Mouse (Mus musculus) embryonic fibroblast, embryonic 13.5 days (primary cell): ENCODE measurements around the gene Gm20721. TPM values are rescaled to one million over a fixed set of nuclear protein-coding genes. Genes with fewer than 3 reads are reported as not detected.

ENCODE experiments used
- H3K27ac ChIP-seq: 2 replicates; pipeline ENCODE4 v1.5.1; 2012; ENCODE audit warnings: low read length, control low read depth, inconsistent platforms; ENCODE audit not compliant: insufficient read depth
- H3K4me1 ChIP-seq: 2 replicates; pipeline ENCODE4 v1.6.1; 2011; ENCODE audit warnings: low read length; ENCODE audit not compliant: control insufficient read depth, insufficient read depth
- H3K4me3 ChIP-seq: 2 replicates; pipeline ENCODE4 v1.5.1; 2011; ENCODE audit warnings: mild to moderate bottlenecking, control low read depth, low read length; ENCODE audit not compliant: insufficient read depth
- CTCF ChIP-seq: IDR thresholded peaks from 2 replicates; pipeline ENCODE4 v1.5.1; 2011; ENCODE audit warnings: mild to moderate bottlenecking, control low read depth, low read length, moderate library complexity, borderline replicate concordance; ENCODE audit not compliant: insufficient read depth
- POLR2A ChIP-seq: IDR thresholded peaks from 2 replicates; pipeline ENCODE4 v1.6.1; 2011; ENCODE audit warnings: low read depth, mild to moderate bottlenecking, control low read depth, low read length, moderate library complexity
- polyA plus RNA-seq: library from polyadenylated mRNA; stranded (reverse); fragments of >200 nt; gene quantifications from 2 replicates; pipeline ENCODE4 v1.2.4, GENCODE M21; 2011; ENCODE audit warnings: low read depth; ENCODE audit not compliant: missing spikeins, insufficient read length

Gene Gm20721
- polyA plus RNA-seq, 1 experiment = 10.6 TPM

DNA sequence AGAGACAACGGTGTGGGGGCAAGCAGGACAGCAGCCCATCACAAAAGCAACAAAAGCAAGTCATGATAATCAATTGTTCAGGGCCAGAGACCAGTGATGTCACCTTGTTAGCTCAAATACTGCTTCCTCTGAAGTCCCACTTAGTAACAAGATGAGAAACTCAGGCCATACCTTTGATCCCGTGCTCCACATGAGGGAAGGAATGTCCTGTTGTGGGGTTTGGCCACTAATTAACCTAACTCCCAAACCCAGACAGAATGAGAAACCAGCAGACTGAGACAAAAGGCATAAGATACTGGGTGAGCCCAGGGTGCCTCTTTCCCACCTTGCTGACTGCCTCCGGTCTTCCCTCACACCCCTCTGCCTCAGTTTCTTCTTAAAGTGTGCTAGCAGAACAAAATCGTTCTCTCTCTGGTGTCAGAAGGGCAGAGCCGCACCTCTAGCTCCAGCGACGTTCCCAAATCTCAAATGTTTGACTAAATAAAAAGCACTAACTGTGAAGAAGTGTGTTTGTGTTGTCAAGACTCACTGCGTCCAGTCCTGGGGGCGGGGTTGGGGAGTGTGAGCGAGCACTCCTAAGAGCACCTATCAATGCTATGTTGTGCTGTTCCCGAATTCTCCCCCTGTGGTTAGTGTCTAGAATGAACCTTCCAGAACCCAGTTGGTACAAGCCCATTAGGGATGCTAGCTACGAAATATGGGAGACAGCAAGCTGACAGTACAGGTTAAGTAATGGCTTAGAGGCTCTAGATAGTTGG is 57.7 kb downstream of the Gm20721 start:
- TF ChIP-seq CTCF = no peak
- TF ChIP-seq POLR2A = no peak
- no peak overlapping the region for H3K27ac ChIP-seq
- no peaks in the 10 kb centered on the region; the same call in 1 of the 2 replicates for H3K4me1 ChIP-seq
- no peak overlapping the region for H3K4me3 ChIP-seq

DNA sequence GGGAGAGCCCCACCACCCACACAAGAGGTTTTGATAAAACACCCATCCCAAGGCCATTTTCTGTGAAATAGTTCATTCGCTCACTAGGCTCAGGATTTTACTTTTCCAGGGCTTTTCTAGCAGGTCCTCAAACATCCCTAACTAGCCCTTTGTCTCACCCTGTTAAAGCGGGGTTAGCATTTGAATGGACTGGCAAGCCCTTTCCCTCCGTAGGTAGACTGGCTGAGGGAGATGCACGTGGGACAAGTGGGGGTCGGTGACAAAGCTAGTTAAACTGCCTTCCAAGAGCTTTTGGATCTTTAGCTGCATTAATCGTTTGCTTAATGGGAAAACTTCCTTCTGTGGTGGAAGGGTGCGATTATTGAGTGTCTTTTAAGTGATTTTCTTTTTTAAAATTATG is 58.6 kb downstream of the Gm20721 start:
- H3K4me3 ChIP-seq = no peak overlapping the region
- TF ChIP-seq POLR2A (no peak), CTCF (no peak)
- H3K27ac ChIP-seq = no peak overlapping the region
- H3K4me1 ChIP-seq = no peaks in the 10 kb centered on the region; the same call in 1 of the 2 replicates

DNA sequence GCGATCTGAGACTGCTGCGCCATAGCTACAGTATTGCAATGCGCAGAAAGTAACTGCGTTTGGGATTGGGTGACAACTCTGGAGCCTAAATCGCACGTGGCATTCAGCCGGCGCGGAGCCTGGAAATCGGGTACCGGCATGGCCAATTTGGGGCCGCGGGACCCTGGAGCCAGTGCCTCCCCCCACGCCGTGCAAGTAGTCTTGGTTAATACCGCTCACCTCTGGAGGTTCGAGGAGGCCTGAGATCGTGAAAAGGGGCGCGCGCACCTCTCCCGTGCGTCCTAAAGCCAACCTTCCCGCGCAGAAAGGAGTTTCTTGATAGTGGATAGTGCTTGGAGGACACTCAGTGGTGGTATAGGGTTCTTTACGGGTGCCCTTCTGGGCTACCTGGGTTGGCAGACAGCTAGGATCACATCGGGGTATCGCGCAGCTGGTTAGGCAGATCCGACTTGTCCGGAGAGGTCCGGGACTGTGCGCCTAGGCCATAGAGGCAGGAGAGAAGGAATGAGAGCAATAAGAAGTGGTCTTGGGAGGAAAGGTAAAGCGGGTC is 60.5 kb downstream of the Gm20721 start:
- no peak overlapping the region for H3K27ac ChIP-seq
- TF ChIP-seq POLR2A = no peak
- no peaks in the 10 kb centered on the region; the same call in 1 of the 2 replicates for H3K4me1 ChIP-seq
- H3K4me3 ChIP-seq = no peak overlapping the region

DNA sequence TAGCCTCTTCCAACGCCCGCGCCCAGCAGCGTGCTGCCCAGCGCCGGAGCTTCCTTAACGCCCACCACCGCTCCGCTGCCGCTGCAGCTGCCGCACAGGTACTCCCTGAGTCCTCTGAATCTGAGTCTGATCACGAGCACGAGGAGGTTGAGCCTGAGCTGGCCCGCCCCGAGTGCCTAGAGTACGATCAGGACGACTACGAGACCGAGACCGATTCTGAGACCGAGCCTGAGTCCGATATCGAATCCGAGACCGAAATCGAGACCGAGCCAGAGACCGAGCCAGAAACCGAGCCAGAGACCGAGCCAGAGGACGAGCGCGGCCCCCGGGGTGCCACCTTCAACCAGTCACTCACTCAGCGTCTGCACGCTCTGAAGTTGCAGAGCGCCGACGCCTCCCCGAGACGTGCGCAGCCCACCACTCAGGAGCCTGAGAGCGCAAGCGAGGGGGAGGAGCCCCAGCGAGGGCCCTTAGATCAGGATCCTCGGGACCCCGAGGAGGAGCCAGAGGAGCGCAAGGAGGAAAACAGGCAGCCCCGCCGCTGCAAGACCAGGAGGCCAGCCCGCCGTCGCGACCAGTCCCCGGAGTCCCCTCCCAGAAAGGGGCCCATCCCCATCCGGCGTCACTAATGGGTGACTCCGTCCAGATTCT is 61.6 kb downstream of the Gm20721 start:
- Histone ChIP-seq H3K27ac (no peak overlapping the region), H3K4me1 (no peaks in the 10 kb centered on the region; the same call in 1 of the 2 replicates), H3K4me3 (peak overlapping the region; percentile 7; the same call in 1 of the 2 replicates)
- TF ChIP-seq CTCF = no peak
- TF ChIP-seq POLR2A = no peak

DNA sequence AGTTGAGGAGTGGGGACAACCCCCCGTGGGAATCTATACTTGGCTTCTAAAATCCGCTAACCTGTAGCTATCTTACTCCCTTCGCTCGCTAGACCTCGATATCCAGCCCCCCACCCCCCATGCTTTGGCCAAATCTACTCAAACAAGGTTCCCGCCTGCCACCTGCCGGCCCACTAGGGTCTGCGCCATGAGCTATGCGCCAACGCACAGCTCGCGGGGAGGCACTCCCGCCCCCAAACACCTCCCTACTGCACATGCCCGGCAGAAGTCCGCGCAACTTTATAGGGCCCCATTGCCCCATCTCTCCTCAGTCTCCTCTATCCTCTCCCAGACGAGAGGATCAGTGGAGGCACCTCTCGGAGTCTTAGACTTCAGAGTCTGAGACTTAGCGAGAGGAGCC is 62.5 kb downstream of the Gm20721 start, which contains the start of gene Gnas:
Gnas (plus strand) TSS at position 310 of the 400 bp plus-strand sequence.
- H3K4me1 ChIP-seq = no peaks in the 10 kb centered on the region
- no peak for TF ChIP-seq POLR2A
- TF ChIP-seq CTCF = peak; percentile 49; the same call in 1 of the 2 replicates
- peak within 1 kb of the TSS; percentile 7; the same call in 1 of the 2 replicates for H3K4me3 ChIP-seq
- H3K27ac ChIP-seq = no peak within 1 kb of the TSS

DNA sequence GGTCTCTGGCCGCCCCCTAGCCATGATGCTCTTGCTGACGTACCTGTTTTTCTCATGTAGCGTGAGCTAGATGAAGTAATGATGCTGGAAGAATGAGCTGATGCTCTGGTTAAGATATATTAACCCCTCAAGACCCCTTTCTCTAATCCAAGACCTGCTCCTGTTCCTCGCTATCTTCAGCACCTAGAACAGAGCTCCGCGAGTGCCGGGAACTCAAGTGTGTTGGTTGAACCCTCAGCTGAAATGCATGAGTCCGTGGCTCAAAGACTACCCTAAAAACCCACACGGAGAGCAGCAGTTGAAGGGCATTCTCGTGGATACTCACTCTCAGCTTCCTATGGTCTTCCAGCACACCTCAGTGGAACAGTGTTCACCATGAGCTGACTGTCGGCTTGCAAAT is 63.2 kb downstream of the Gm20721 start:
- Histone ChIP-seq H3K4me1 (no peaks in the 10 kb centered on the region), H3K4me3 (no peak overlapping the region), H3K27ac (no peak overlapping the region)
- TF ChIP-seq POLR2A (no peak), CTCF (no peak)

Other genes with a start within 250 kb of the Gm20721 start
- gene Npepl1, start 236.4 kb downstream of the Gm20721 start, polyA plus RNA-seq = 44.4 and 51.4 TPM in 2 replicates
- 1,063 and 1,076 TPM in 2 replicates for gene Gnas, start 62.4 kb downstream of the Gm20721 start, polyA plus RNA-seq
- 31.3 and 33.2 TPM in 2 replicates for gene Nelfcd, start 69.1 kb upstream of the Gm20721 start, polyA plus RNA-seq
- 143 and 186 TPM in 2 replicates for gene Ctsz, start 92.3 kb upstream of the Gm20721 start, polyA plus RNA-seq
- not detected in 2 replicates for gene Tubb1, start 104.0 kb upstream of the Gm20721 start, polyA plus RNA-seq
- gene Atp5e, start 117.4 kb upstream of the Gm20721 start, polyA plus RNA-seq = 240 and 279 TPM in 2 replicates
- gene Prelid3b, start 126.4 kb upstream of the Gm20721 start, polyA plus RNA-seq = 75.1 and 87.6 TPM in 2 replicates